Mouse (Mus musculus) erythroblast, adult 5-6 weeks (primary cell): ENCODE measurements around the gene Cacna2d3. TPM values are rescaled to one million over a fixed set of nuclear protein-coding genes. Genes with fewer than 3 reads are reported as not detected.

Experiments used
- ATAC-seq: replicated peaks from 2 replicates; pipeline ENCODE4 v1.8.0; 2016; ENCODE audit warnings: moderate number of reproducible peaks, mild to moderate bottlenecking, moderate TSS enrichment, inconsistent platforms; ENCODE audit not compliant: poor library complexity, low FRiP score, severe bottlenecking
- total RNA-seq, 2 experiments: library from RNA; stranded (forward) in 1 of 2; stranded (reverse) in 1 of 2; fragments of 150-400 nt in 1 of 2; fragments of 200-764, 138-1000 nt in 1 of 2; gene quantifications; 2 replicates each; pipeline versions ENCODE4 v1.2.3 to v1.2.4; 2015 to 2017; ENCODE audit warnings: low replicate concordance in 2 of 2

The Cacna2d3 gene
- total RNA-seq, 2 experiments from 2014 or later: not detected

- no peak for ATAC-seq
These were observed 733.3 kb downstream of the Cacna2d3 start for GRCm38 (mm10) chr14:28988211-28988900.

GRCm38 (mm10) chr14:28984276-28984675 is 737.4 kb downstream of the Cacna2d3 start:
- no peak for ATAC-seq

DNA sequence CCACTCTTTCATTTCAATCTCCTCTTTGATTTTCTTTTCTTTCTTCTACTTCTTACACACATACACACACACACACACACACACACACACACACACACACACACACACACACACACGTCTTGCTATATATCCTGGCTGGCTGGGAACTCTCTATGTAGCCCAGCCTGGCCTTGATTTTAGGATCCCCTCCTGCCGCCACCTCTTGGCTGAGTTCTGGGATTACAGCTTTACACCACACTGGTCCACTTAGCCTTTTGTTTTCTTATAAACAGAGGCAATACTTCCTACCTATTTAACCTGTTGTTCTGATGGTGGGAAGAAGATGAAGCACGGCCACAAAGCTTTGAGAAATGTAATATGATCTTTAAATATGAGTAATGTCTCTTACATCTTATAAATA is 741.2 kb downstream of the Cacna2d3 start:
- ATAC-seq: no peak

DNA sequence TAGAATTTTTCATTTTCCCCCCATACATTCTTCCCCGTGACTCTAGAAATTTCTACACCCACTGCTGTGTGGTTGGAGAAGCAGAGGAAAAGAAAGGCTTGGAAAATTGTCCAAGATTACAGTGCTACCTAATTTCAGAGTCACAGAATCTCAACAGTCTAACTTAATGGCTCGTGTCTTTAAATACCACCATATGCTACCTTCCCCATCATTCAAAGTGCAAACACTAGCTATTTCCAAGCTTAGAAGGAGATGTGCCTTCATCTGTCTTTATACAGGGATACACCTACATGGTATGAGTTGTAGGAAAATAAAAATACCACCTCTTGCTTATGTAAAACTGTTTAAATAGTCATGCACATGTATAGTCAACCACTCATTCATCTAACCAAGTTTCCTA is 742.4 kb downstream of the Cacna2d3 start:
- no peak for ATAC-seq

GRCm38 (mm10) chr14:28972620-28973019 is 749.0 kb downstream of the Cacna2d3 start:
- no peak for ATAC-seq

DNA sequence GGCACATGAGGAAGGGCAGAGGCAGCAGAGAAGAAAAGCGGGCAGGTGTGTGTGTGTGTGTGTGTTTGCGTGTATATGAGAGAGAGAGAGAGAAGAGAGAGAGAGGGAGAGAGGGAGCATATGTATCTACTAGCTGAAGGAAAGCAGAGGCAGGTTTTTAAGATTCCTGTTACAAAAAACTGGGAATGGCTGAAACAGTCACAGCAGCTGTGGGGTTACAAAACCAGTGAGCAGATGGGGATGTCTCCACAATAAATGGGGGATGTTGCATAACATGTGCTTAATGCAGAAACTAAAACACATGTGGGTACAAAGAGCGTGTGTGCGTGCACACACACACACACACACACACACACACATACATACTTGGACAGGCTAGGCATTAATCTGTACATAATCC is 752.4 kb downstream of the Cacna2d3 start:
- ATAC-seq: no peak

GRCm38 (mm10) chr14:28966881-28967280 is 754.8 kb downstream of the Cacna2d3 start:
- ATAC-seq: no peak

GRCm38 (mm10) chr14:28961379-28961778 is 760.3 kb downstream of the Cacna2d3 start:
- ATAC-seq: no peak

DNA sequence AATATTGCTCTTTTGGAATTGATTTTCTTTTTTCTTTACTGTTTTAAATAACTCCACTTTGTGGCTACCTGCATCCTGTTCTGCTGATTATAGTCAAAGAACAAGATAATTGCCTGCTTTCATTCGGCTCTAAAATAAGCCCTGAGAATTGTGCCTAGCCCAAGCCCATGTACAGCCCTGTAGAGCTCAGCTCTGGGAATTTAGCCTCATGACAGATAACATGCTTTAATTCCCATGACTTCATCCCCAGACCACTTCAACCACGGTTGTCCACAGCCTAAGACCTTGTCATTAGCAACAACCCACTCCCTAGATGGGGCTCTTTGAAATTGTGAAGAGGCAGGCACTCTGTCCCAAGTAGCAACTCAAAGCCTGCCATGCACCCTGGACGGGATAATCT is 762.6 kb downstream of the Cacna2d3 start:
- ATAC-seq: no peak

GRCm38 (mm10) chr14:28958131-28959015 is 763.3 kb downstream of the Cacna2d3 start:
- ATAC-seq: no peak

- ATAC-seq: no peak
These were observed 766.5 kb downstream of the Cacna2d3 start for GRCm38 (mm10) chr14:28955181-28955580.

DNA sequence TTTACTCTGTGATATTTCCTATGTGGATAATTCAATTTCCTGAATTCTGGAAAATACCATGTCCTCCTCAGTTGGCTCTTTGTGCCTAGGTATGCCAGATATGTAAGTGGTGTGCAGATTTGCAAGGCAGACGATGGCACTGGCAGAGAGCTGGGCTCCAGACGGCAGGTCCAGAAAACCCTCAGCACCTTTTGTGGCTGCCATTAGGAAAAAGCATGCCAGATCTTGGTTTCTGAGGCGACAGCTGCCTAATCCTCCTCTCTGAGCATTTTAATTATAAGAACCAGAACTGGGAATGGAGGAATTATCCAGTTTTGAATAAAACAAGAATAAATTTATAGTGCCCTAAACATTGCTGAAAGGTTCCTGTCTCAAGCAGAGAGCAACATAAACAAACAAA is 767.1 kb downstream of the Cacna2d3 start:
- ATAC-seq: no peak

DNA sequence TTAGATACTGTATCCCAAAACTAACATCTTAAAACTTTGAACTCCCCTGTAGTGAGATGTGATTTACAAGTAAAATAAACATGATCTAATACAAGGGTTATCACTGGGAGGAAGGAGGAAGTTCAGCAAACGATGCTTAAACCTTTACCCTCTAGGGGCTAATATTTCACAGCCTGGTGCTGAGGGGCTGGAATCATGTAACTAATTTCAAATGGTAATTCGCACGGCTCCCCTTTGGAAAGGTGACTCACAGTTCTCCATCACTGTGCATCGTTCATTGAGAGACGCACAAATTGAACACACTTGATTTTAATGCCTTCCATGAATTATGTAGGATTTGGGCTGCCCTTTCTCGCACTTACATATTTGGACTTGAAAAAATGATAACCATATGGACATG is 767.6 kb downstream of the Cacna2d3 start:
- no peak for ATAC-seq

- no peak for ATAC-seq
These were observed 768.3 kb downstream of the Cacna2d3 start for GRCm38 (mm10) chr14:28953409-28953808.

DNA sequence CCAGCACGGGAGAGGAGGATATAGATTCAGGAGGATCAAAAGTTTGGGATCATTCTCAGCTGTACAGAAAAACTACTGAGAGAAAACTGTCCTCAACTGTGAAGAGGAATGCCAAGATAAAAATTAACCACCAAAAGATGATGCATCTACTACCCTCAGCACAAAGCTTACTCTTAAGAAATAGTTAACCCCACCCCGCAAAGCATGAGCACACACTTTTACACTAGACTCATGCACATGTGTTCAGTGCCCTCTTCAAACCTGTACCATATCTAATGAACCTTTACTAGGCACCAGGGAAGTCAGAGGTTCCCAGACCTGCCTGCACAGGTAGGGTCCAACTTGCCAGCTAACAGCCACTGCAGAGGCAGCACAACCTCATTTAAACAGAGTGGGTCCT is 771.2 kb downstream of the Cacna2d3 start:
- no peak for ATAC-seq

DNA sequence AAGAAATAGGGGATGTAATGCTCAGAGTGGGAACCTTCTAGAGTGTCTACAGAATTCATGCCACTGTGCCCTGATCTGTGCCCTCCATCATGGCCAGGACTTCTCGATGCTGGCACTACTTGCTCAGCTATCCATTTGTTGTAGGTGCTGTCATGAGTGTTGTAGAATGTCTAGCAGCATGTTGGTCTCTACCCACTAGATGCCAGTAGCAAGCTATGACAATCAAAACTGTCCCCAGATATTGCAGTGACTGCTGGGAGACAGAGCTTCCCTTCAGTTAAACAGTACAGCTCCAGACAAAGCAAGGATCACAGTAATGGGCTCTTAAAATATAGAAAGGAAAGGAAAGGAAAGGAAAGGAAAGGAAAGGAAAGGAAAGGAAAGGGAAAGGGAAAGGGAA is 771.9 kb downstream of the Cacna2d3 start:
- ATAC-seq: no peak

DNA sequence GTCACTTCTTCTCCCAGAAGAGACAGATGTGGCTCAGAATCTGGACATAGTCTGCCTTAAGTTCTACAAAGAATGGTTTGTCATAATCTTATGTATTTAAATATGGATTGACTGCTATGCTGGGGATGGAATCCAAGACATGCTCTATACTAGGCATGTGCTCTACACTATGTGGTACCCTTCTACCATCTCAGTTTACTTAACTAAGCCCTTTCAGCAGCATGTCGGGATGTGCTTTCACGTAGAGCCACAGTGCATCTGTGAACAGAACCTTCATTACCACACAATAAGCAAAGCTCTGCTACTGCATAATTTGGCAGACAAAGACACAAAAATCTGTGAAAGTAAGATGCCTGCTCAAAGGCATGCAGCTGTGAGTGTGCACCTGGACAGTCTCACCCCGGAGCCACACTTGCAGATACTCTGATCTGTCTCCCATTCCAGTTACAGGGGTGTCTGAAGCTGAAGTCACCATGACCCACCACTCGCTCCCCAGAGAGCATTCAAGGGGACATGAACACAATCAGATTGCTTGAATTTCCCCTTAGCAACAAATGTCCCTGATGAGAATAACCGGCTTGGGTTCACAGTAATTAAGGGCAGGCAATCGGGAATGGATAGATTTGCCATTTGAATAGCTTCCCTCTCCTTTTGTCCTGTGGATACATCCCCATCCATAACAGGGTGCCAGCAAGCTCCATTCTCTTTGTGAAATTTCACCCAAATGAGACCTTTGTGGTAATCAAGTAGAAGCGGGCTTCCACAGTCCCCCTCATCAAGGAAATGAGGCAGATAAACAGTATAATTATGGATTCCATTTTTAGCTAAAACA is 773.4 kb downstream of the Cacna2d3 start:
- no peak for ATAC-seq

GRCm38 (mm10) chr14:28932746-28933293 is 788.8 kb downstream of the Cacna2d3 start:
- ATAC-seq: no peak

- no peak for ATAC-seq
These were observed 798.3 kb downstream of the Cacna2d3 start for GRCm38 (mm10) chr14:28923180-28923961.
